Mouse (Mus musculus) thymus, postnatal 25 days (tissue): ENCODE data around the gene Dstyk.
"Not testable (repeated sequence)": the region's sequence is repeated elsewhere in the genome, so short reads cannot be mapped to it uniquely, and the experiment has no call there.

Experiments used
- DNase-seq: peaks from one replicate; pipeline ENCODE4 v3.0.0; 2022

Dstyk gene

DNA sequence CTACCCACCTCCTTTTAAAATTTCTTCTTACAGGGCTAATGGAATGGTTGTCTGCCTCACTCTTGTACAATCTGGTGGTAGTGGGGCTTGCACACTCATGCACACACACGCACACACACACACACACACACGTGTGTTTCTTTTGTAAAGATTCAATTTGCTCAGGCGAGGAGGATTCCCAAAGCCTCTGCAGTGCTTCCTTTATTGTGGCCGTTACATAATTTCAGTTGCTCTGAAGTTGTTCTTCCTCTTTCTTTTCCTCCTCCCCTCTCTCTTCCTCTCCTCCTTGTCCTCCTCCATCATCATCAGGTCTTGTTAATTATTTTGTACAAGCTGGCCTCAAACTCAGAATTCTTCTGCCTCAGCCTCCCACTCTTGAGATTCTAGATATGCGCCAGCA lies 20.0 kb downstream of the Dstyk start:
- no peak for DNase-seq

- DNase-seq: no peak
Observed at GRCm38 (mm10) chr1:132440896-132441435, 23.6 kb downstream of the Dstyk start.

GRCm38 (mm10) chr1:132449742-132450141 lies 32.4 kb downstream of the Dstyk start:
- DNase-seq: no peak

DNA sequence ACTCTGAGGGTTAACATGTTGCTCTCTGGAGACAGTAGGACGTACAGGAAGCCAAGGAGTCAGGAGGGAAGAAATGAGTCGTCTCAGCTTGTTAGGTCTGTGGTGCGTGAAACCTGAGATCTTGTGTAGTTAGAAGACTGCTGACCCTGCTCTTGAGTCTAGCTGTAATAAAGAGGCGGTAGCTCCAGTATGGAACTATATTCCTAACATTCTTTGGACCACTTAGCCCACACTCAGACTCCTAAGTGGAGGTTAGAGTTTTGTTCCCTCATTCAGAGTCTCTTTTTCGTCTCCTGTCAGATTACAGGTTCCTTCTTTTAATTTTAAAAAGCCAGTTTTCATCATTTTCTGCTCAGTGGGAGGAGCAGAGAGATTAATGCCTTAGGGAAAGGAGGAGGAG lies 47.3 kb downstream of the Dstyk start:
- DNase-seq: no peak

DNA sequence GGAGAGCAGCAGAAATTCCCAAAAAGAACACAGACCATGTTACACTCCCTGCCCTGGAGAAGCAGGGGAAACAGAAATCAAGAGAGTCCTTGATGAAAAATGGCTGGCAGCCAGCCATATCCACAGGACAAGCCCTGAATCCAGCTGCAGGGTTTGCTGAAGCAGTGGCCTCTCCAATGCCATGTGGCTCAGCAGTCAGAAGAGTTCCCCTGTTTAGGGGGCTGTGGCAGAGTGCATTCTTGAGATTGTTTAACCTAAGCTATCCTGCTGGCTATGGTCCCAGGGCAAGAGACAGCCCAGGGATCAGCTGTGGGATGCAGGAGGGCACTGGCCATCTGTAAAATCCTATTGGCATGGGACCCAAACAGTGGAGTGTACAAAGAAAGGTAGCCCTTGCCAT lies 51.6 kb downstream of the Dstyk start:
- DNase-seq: no peak

DNA sequence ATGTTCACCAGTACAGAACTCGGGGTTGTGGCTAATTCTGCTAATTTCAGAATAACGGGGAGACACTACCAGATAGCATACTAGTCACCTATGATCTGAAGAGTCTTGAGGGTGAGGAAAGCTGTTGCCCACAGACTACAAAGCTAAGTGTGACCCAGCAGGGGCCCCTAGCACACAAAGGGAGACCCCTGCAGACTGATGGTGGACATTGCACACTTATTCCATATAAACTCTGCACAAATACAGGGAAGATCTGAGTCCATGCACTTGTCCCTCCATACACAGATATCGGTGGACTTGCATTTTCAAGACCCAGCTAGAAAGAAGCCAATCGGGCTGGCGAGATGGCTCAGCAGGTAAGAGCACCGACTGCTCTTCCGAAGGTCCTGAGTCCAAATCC lies 52.2 kb downstream of the Dstyk start:
- DNase-seq: no peak

GRCm38 (mm10) chr1:132470031-132470430 lies 52.7 kb downstream of the Dstyk start:
- DNase-seq: not testable (repeated sequence)

GRCm38 (mm10) chr1:132471032-132471431 lies 53.7 kb downstream of the Dstyk start:
- DNase-seq: no peak

DNA sequence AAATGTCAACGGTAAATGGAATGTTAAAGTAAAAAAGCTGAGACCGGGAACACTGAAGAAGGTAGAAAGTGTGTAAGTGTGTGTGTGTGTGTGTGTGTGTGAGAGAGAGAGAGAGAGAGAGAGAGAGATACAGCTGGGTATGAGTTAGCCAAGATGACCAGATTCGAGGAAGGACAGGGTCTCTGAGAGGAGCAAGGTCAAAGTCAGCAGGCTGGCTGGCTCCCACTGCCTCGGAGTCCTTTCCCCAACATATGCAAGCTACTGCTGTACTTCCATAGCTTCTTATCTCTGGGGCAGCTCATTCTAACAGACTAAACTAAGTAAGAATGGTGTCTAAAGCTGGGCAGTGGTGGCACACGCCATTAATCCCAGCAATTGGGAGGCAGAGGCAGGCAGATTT lies 54.1 kb downstream of the Dstyk start:
- DNase-seq: no peak

GRCm38 (mm10) chr1:132472537-132472936 lies 55.2 kb downstream of the Dstyk start:
- DNase-seq: no peak

GRCm38 (mm10) chr1:132474496-132474895 lies 57.1 kb downstream of the Dstyk start:
- DNase-seq: no peak

GRCm38 (mm10) chr1:132476575-132476927 lies 59.2 kb downstream of the Dstyk start:
- DNase-seq: no peak

GRCm38 (mm10) chr1:132476928-132477691 lies 59.8 kb downstream of the Dstyk start, which contains the start of gene Rbbp5:
Gene Rbbp5, plus strand, starts transcription at chr1:132477365.
- DNase-seq: peak; percentile 89

DNA sequence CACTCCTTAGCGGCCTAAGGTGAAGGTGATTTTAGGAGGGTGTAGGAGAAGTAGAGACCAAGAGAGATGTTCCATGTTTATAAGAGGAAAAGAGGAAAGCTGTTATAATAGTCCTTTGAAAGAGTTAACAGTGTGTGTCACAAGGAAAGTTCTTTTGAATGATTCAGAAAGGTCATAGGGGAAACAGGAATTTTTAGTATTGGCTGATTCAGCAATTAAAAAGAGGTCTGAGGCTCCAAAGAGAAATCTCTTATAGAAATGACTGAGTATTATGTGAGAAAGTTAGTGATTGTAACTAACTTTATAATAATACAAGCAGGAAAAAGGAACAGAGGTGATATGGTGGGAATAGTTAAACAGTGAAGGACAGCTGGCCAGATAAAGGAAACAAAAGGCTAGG lies 62.1 kb downstream of the Dstyk start:
- DNase-seq: no peak

DNA sequence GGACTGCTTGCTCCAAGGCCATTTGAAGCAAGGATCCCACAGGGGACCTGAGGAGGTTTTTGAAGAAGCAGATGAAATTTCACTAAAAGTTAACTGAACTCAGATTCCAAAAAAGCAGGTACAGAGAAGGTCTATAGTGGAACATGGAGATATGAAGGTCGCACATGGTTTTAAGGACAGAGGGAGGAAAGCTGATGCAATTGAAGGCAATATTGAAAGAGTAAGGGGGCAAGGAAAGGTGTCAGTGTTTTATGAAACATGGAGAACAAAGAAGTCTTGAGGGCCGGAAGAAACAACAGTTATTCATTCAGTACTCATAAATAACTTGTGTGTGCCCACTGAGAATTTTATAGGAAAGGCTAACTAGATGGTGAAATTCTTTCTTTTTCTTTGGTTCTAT lies 64.3 kb downstream of the Dstyk start:
- DNase-seq: no peak

- DNase-seq: no peak
Observed at GRCm38 (mm10) chr1:132483234-132483633, 65.9 kb downstream of the Dstyk start.

GRCm38 (mm10) chr1:132483759-132484158 lies 66.4 kb downstream of the Dstyk start:
- no peak for DNase-seq

GRCm38 (mm10) chr1:132500535-132500934 lies 83.2 kb downstream of the Dstyk start:
- DNase-seq: no peak

DNA sequence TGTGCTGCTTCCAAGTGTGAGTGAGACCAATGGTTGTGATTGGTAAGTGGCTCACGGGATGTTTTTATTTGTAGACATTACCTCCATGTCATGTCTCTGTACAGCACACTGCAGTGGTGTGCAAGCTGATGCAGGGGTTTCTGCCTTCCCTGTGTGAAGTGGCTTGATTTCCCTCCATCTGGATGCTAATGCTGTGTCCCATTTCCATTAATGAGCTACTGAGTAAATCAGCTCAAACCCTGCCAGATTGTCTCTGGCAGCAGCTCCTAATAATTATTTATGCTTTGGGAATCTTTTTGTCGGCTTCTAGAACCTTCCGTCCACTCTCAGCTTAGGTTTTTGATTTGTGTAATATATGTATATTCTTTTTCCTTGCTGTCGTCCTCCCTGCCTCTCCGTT lies 87.8 kb downstream of the Dstyk start:
- DNase-seq: no peak

DNA sequence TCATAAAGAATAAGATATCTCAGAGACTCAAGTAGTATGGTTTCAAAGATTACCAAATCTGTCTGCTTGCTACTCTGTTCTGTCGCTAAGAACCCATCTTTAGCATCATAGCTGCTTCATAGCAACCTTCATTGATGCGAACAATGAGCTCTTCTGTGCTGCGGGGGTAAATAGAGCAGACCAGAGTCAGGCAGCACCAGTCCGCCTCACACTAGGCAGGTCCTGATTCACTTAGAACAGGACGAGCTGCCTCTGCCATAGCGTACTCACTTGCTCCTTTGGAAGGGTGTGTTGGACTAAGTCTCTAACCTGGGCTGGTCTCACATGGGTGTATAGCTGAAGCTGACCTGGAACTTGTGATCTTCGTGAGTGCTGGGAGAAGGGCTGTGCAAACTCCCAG lies 88.7 kb downstream of the Dstyk start, which contains the start of gene Tmem81:
Gene Tmem81 (plus strand): TSS at position 173 of the 400 bp plus-strand sequence.
- DNase-seq: no peak

DNA sequence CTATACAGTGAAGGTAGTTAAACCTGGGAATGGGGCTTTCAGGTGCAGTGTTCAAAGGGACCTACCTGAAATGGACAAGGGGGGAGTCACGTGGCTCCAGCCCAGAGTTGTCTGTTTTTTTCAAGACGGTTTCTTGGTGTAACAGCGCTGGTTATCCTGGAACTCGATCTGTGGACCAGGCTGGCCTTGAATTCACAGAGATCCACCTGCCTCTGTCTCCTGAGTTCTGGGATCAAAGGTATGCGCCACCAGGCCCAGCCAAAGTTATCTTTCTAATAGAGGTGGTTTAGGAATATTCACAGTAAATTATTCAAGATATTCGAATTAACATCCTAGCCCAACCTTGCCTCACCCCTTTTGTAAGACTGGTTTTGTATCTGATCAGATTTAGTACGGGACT lies 89.3 kb downstream of the Dstyk start:
- no peak for DNase-seq

- no peak for DNase-seq
Observed at GRCm38 (mm10) chr1:132509771-132510170, 92.4 kb downstream of the Dstyk start.

GRCm38 (mm10) chr1:132511521-132511920 lies 94.2 kb downstream of the Dstyk start:
- no peak for DNase-seq

- DNase-seq: no peak
Observed at GRCm38 (mm10) chr1:132512106-132512505, 94.8 kb downstream of the Dstyk start.

GRCm38 (mm10) chr1:132515339-132515738 lies 98.0 kb downstream of the Dstyk start:
- no peak for DNase-seq
